Mouse (Mus musculus): ENCODE measurements at regions not wholly inside any gene's neighbourhood (a gene's known extent, or its start where the extent isn't known, plus 50 kb on each side); places are given as distances from the start of the nearest gene placed in this dataset.

DNA sequence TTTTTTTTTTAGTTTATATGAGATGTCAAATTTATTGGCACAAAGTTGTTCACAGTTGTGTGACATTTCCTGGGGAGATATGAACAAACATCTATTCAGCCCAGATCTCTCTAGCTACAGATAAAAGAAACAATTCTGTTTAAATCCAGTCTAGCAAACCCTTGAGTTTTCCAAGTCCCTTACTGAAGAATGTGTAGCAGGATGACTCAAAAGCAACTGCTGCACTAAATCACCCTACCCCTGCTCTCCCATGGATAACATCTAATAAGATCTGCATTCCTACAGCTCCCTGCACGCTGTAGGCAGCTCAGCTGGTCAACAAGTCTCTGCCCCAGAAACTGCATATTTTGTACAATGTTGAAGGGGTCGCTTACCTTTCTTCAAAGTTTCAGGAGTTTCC lies 1242.6 kb upstream of the Lrrc6 start:
- no peak for DNase-seq (ENCODE audit: low spot score in 2 of 2)

- DNase-seq (ENCODE audit: low spot score in 2 of 2) = no peak
These were observed 1232.3 kb upstream of the Lrrc6 start for GRCm38 (mm10) chr15:67732988-67733387.

GRCm38 (mm10) chr15:67729492-67729891 lies 1228.8 kb upstream of the Lrrc6 start:
- DNase-seq (ENCODE audit: low spot score in 2 of 2) = no peak

DNA sequence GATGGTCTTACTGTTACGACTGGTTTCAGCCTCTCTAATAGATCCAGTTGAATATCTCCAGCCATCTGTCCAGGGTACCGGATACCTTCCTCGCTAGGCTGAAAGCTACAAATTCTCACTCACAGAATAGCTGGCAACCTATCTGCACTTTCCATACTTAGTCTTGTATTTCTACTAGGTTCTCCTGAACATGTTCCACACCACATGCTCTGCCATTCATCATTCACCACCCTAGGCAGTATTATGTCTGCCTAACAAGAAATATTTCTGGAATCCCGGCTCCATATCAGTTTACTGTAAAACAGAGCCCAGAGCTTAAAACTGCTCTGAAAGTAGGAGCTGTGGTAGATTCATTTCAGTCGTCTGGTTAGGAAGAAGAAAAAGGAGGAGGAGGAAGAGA lies 1224.5 kb upstream of the Lrrc6 start:
- DNase-seq (ENCODE audit: low spot score in 2 of 2) = no peak

DNA sequence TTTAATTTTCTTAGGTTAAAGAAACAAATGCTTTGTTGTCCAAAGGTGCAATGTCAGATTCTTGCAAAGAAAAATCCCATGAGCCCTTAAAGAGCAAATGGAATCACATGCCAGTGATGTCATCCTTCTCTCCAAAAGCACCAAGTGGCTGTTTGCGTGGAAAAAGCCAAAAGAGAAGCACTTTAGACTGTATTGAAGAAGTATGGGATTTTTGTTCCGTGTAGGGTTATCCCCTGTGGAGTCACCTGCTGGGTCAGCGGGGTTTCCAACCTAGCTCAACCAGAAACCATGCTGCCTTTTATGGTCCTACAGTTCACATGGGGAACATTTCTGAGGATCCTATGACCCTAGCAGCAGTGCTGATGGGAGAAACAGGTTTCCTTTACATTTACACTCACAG lies 1213.5 kb upstream of the Lrrc6 start:
- no peak for DNase-seq (ENCODE audit: low spot score in 2 of 2)

GRCm38 (mm10) chr15:67686140-67686539 lies 1185.4 kb upstream of the Lrrc6 start:
- no peak for DNase-seq (ENCODE audit: low spot score in 2 of 2)

DNA sequence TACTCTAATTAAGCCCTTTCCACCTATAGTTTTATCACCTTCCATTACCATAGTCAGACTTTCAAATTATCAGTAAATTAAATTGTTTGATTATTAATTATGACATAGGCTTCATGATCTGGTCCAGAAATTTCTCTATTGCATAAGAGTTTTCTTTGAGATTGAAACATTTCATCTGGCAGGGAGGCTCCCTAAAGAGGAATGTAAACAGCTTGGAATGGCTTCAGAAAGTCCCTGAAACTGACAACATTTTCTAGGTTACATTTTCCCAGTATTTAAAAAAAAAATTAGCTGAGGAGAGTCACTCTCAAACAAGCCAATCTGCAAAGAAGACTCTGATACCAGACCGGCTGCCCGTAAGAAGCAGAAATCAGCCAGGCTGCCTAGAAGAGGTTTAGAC lies 1172.6 kb upstream of the Lrrc6 start:
- no peak for DNase-seq (ENCODE audit: low spot score in 2 of 2)

GRCm38 (mm10) chr15:67636155-67636554 lies 1135.4 kb upstream of the Lrrc6 start:
- no peak for DNase-seq (ENCODE audit: low spot score in 2 of 2)

GRCm38 (mm10) chr15:67626704-67627287 lies 1126.1 kb upstream of the Lrrc6 start:
- no peak for DNase-seq (ENCODE audit: low spot score in 2 of 2)

- DNase-seq (ENCODE audit: low spot score in 2 of 2) = peak in 1 of 2 experiments; percentile 22
These were observed 1111.2 kb upstream of the Lrrc6 start for GRCm38 (mm10) chr15:67611896-67612295.

DNA sequence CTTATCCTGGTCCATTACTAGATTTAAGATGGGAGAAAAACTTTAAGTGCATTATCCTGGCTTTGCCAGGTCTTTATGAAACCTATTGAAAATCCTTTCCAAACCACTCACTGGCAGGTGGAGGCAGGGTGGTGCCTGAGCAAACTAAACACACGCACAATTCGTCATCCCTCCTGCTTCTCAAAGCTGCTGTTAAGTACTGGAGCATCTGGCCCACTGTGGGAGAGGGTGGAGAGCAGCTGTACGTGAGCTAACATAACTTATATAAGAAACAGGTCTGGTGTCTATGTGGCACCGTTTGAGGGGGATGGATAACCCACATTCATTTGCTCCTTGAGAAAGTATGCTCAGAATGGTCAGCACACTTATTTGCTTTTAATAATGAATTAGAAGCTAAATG lies 1097.7 kb upstream of the Lrrc6 start:
- DNase-seq (ENCODE audit: low spot score in 2 of 2) = no peak

- DNase-seq (ENCODE audit: low spot score in 2 of 2) = no peak
These were observed 1075.9 kb upstream of the Lrrc6 start for GRCm38 (mm10) chr15:67576581-67576980.

DNA sequence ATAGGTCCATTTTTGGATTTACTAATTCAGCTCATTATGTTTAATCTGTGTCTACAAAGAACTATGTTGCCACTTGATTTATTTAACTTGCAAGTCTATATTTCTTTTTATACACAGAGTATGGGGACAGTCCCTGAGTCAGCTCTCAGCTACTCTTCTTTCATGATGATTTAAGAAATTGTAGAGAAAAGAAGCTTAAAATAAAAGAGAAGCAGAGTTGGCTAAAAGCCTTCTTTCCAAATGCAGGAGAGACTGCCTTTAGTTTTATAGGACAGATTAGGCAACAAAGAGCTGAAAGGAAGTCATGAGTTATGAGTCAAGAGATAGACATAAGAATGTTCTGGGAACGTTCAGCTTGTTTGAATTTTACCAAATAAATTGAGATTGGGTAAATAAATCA lies 1070.9 kb upstream of the Lrrc6 start:
- no peak for DNase-seq (ENCODE audit: low spot score in 2 of 2)

DNA sequence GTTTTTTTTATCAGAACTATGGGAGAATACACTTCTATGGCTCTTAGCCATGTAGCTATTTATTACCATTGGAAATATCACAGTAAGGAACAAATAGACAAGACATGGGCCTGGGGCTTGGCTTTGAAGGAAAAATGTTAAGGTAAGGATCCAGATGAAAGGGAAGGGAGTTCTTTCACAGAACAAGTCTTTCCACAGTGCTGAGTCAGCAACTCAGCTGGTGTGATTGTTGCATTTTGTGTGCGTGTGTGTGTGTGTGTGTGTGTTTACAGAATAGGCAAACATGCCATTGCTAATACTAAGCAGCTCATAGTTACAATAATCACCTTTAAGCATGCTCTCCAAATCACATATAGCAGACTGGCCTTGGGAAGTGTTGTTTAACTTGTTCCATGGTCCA lies 1056.6 kb upstream of the Lrrc6 start:
- no peak for DNase-seq (ENCODE audit: low spot score in 2 of 2)

- DNase-seq (ENCODE audit: low spot score in 2 of 2) = no peak
These were observed 1051.2 kb upstream of the Lrrc6 start for GRCm38 (mm10) chr15:67551911-67552310.

DNA sequence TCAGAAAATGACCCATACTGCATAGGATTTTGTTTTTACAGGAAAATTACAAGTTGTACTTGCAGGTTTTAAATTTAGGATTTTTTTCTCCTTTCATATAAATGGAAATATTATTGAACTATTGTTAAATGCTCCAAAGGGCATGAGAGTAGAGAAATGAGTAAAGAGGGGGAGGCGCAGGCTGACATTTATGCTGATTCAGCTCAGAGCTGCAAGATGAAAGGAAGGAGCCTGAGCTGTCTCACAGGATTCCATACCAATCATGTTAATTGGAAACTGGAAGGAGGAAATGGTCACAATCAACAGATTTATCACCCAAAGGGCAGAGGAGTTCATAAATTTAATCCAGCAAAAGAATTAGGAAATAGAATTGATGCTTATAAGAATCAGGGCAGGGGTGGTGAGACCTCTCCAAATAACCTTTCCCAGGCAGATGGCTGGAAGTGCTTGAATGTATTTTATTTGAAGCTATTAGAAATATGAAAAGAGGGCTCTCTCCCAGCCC lies 1046.2 kb upstream of the Lrrc6 start:
- DNase-seq (ENCODE audit: low spot score in 2 of 2) = no peak

DNA sequence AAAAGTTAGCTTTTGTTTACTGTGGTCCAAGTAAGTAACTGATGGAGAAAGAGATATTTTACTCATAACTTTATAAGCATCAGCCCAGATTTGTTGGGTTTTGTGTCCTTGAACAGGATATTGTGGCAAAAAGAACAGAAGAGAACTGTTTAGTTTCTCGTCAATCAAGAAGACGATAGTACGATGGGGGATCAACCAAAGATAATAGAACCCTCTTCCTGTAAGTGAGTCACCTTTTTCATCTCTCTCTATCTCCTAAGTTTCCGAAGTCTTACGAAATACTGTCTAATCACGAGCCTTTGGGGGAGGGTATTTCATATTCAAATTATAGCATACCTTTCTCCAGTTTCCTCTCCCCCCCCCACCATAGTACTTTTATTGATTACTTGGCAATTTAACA lies 1045.0 kb upstream of the Lrrc6 start:
- DNase-seq (ENCODE audit: low spot score in 2 of 2) = no peak

- no peak for DNase-seq (ENCODE audit: low spot score in 2 of 2)
These were observed 1013.0 kb upstream of the Lrrc6 start for GRCm38 (mm10) chr15:67513722-67514121.

DNA sequence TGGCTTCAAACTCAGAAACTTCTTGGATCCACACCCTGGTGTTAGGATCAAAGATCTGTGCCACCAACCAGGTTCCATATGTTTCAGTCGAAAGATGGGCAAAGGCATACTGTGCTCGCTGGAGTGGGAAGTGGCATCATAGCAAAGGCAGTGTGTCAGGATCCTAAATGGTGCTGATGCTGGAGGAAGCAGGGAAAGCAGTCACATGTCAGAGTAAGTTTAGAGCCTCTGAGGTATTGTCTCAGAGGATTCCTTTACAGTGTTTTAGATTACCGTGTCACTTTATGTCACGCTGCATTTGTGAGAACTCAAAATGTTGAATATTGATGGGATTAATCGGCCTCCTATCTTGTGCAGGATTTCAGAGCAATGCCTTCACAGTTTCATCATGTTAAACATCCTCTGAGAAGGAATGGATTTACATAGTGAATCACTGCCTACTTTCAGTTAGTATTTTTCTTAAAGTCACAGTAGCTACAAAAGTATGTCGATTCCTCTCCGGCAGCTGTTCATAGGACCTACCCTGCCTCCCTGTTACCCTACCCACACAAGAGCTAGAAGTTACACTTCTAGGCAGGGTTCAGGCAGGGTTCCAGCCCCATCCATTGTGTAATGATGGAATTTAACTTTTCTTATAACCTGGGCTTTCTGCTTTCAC lies 994.4 kb upstream of the Lrrc6 start:
- DNase-seq (ENCODE audit: low spot score in 2 of 2) = no peak

DNA sequence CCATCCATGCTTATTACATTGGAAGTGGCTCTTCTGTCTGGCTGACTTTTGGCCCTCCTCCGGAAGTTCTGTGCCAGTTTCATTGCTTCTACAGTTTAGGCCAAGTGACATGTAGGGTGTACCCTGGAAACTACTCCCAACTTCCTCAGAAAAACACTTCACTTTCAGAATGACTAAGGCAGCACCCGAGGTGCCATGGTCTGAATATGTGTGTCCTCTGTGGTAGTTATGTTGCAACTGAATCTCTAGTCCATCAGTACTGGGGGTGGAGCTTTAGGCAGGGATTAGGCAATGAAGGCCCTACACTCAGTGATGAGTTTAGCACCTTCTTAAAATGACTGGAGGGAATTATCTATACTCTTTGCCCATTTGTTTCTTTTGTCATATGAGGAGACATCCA lies 981.0 kb upstream of the Lrrc6 start:
- DNase-seq (ENCODE audit: low spot score in 2 of 2) = no peak

DNA sequence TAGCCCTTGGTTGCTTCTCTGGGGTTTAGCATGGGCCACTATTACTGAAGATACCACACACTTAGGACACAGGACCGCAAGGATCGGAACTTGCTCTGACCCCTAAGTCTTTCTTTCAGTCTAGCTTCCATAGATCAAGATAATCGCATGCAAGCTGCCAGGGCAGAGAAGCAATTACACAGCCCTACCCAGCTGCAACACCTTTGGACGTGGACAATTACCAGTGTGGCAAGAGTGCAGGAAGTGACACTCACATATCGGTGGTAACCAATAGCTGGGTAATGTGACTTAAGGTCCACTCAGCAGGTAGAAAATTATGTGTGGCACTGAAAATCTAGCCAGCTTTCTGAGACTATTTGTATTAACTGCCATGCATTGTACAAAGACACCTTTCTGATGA lies 973.6 kb upstream of the Lrrc6 start:
- no peak for DNase-seq (ENCODE audit: low spot score in 2 of 2)

DNA sequence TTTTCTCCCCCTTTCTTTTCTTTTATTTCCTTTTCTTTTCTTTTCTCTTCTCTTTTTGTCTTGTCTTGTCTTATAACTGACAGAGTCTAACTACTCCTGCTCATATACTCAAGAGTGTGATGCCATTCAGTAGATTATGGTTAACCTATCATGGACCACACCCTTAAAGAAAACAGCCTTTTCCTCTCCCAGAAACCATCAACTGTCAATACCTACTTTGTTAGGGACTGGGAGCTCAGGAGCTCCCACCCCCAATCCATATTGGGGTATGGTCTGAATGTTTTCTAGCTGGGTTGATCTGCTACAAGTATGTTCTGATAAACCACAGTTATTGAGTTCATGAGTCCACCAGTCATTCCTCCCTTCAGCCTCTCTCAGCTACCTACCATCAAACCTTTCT lies 972.3 kb upstream of the Lrrc6 start:
- DNase-seq (ENCODE audit: low spot score in 2 of 2) = no peak

DNA sequence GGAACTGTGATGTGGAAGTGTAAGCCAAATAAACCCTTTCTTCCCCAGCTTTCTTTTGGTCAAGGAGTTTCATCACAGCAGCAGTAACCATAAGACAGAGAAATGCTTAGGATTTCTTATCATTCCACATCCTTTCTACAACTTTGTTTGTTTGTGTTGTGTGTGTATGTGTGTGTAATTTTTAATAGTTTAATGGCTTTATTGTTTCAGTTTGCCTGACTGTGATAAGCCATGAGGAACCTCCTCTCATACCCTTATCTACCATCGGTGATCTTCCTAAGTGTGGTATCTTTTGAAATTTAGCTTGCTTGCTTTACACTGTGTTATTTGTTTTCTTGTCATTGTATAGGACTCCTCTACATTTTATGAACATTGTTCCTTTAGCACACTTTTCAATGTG lies 970.6 kb upstream of the Lrrc6 start:
- DNase-seq (ENCODE audit: low spot score in 2 of 2) = no peak

- DNase-seq (ENCODE audit: low spot score in 2 of 2) = no peak
These were observed 969.3 kb upstream of the Lrrc6 start for GRCm38 (mm10) chr15:67470036-67470435.
